Mouse (Mus musculus) right cerebral cortex, postnatal 4 days (tissue): ENCODE measurements around the gene Grhpr.
"Not testable (repeated sequence)": the region's sequence is repeated elsewhere in the genome, so short reads cannot be mapped to it uniquely, and the experiment has no call there.

ENCODE experiments used
- DNase-seq: peaks from one replicate; pipeline ENCODE4 v3.0.0-alpha.2; 2022

Gene Grhpr

DNA sequence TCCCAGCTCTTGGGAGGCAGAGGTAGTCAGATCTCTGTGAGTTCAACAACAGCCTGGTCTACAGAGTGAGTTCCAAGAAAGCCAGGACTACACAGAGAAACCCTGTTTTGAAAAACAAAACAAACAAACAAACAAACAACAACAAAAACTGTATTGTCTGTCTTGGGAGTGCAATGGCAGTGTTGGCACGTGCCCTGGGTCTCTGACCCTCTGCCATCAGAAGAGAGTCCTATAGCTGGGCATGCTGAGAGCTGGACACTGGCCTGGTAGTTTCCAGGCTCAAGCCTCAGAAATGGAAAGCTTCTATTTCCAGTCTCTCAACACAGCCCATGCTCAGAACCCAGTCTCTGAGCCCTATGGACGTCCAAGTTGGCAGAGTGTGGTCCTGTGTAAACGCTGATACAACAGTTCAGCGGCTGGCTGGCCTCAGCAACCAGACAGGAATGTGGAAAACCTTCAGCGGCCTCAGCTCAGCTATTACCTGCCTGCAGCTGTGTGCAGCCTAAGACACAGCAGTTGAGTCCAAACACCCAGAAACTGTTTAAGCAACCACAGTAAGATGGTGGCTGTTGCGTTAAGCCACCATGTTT is 5.1 kb upstream of the Grhpr start:
- DNase-seq = no peak

DNA sequence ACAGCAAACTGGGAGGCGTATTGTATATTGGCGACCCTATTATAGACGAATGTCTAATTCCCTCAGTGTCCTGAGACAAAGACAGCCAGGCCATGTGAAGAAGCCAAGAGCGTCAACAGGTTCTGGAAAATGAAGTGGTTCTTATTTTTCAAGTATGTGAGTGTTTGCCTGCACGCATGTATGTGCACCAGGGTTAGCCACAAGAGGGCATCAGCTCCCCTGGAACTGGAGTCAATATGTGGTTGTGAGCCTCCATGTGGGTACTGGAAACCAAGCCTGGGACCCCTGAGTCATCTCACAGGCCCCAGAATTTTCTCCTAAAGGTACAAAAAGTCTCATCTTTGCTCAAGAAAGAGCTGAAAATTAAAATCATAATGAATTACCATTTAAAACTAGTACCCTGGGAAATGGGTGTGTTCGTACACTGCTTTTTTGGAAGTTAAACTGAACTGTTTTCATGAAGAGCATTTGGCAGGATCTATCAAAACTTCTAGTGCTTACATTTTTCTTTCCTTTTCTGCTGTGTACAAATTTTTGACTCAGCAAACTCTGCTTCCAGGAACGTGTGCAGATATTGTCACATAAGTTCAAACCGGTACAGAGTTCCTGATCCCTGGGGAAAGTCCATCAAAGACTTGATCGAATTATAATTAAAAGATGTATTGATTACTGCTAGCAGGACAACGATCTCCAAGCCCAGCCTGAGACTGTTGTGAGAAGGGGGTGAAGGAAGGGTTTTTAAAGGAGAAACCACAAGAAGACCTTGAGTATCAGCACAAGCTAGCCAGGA is 4.1 kb upstream of the Grhpr start:
- DNase-seq = no peak

DNA sequence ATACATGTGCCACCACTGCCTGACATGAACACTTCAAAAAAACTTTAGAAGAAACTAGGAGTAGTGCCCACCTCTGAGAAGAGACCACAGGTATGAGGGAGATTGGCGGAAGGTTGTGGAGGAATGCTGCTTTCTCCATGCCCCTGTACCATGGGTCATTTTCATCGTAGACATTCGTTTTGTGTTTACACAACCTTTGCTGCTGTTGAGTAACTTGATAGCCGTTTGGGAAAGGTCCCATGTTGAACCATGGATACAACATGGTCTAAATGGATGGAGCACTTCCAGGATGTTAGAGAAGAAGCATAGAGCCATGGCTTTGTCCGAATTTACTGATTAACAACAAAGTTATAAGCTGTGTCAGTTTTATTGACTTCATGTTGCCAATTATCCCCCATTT is 3.0 kb upstream of the Grhpr start:
- DNase-seq = no peak

DNA sequence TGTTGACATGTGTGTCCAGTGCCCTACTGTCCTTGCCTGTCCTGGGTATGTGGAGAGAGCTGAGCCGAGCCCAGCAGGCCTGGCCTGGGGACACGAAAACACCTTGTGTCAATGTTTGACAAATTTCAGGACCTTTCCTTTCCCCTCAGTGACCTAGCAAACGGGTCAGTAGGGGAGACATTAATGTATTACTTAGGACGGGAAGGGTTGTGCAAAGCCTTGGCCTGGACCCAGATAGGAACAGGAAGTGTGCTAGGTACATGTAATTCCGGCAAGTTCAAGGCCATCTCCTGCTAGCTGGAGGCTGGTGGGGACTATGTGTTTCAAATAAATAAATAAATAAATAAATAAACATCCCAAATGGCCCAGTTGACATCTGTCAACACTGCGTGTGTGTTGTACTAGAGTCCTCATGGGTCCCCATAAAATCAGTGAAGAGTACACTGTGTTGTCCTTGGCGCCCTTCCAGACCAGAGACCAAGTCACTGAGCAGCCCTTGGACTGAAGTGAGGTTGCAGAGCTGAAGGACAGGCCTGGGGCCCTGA is 1.3 kb upstream of the Grhpr start:
- no peak for DNase-seq

DNA sequence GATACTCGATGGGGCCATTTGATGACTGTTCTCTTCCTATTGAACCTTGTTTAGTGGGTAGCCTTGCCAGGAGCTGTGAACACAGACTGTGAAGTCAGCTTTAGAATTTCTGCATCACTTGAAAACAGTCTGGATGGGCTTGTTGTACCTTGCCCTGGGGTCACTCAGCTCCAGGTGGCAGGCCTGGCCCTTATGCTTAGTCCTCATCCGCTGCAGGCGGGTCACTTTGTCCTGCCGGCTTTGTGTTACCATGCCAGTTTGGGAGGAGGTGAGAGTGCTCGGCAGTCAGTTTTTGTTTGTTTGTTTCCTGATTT is 736 bp downstream of the Grhpr start:
- DNase-seq = no peak

DNA sequence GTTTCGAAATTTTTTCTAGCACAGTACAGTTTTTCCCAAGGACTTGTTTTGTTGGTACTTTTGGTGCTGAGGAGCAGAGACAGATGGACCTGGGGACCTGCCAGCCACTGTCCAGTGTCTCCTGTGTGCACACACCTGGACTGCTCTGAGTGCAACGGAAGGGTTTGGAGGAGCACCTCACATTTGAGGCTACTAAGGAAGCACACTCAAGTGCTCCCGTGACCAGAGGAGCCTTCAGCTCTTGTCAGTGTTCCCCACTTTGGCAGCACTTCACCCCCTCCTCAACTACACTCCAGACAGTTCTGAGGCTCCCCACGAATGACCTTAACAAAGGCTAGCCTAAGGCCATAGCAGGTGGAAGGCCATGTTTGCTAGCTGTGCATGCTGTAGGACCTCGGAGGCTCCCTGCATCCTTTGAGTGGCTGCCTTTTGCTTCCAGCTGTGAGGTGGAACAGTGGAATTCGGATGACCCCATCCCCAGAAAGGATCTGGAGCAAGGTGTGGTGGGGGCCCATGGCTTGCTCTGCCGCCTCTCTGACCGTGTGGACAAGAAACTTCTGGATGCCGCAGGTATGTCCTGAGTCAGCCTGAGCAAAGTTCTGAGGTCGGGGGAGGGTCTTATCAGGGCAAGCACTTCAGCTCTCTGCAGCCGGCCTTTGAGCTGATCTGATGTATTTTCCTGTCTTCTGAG is 1.4 kb downstream of the Grhpr start:
- no peak for DNase-seq

DNA sequence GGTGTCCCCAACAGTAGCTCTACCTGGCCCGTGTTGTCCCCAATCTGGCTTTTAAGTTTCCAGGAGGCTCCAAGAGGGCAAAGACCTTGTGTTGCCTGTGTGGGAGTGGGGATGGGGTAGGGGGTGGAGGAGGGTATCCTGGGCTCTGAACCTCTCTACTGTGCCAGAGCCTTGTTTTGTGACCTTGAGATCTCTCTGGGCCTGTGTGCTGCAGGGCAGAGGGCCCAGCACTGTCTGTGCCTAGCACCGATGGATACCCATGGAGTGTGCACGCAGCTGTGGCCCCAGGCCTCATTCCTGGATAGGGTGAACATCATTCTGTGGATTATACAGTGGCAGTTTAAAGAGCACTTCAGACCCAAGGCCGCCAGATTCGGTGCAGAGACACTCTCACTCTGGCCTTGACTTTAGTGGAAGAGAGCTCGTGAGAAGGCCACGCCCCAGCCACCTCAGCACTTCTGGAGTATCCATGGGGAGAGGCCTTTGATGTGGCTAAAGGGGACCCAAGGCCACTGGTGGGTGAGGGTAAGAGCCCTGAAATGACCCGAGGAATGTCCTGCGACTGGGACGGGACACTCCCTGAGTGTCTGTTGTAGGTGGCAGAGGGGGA is 2.0 kb downstream of the Grhpr start:
- DNase-seq = no peak

DNA sequence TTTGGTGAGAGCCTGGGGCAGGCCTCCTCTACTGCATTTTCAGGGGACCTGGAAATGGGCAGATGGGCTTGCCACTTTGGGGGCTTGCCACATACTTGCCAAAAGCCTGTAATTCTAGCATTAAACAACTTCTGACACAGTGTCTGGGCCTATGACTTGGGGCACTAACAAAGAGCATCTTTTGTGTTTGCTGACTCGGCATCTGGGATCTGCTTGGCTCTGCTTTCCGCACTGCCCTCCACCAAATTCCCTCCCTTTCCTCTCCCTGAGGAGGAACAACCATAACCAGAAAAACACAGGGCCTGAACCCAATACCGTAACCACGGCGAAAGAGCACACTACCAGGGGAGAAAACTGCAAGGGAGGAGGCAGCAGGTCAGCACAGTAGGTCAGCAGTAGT is 9.4 kb downstream of the Grhpr start:
- no peak for DNase-seq

DNA sequence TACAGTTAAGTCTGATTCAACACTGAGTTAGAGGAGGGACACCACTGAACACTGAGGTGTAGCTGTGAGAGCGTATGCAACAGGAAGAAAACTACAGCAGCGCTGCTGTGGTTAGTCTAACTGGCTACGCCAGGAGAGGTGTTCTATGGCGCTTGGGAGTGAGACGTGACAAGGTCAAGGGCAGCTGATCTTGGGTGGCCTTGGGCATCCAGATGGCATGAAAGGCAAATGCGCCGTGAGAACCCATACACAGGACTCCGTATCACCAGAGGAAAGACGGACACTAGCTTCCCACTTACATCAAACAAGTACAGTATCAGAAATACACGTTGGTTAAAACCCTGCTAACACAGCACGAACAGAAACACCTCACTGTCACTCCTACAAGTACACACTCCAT is 11.1 kb downstream of the Grhpr start:
- not testable (repeated sequence) for DNase-seq

DNA sequence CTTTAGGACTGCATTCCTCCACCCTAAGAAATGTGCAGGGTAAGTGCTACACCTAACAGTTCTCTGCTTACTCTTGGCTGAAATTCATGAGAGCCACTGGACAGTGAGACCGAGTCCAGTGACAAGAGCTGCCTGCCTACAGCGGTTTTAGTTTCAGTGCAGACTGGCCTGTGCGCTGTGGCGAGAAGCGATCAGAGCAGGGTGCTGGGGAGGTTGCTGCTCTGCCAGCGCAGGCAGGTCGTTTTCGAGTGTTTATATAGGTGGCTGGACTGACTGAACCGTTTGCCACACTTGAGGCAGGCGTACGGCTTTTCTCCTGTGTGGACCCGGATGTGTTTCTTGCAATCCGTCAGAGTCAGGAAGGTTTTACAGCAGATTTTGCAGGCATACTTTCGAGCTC is 12.0 kb downstream of the Grhpr start:
- DNase-seq = not testable (repeated sequence)

DNA sequence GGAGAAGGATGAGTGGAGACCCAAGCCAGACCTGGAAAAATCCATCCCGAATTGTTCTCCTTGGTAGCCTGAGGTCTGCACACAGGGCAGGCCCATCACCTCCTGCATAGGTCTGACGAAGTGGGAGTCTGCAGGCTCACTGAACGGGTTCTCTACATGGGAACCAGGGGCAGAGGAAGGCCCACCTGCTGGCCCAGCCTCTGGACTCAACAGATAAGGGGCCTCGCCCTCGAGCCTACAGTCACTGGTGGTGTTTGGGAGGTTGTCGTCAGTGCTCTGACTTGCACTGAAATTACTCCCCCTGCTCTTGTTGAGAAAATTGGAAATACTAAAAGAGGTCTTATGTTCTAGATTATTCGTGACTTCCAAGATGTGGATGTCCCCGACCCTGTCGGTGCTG is 12.7 kb downstream of the Grhpr start:
- DNase-seq = no peak

DNA sequence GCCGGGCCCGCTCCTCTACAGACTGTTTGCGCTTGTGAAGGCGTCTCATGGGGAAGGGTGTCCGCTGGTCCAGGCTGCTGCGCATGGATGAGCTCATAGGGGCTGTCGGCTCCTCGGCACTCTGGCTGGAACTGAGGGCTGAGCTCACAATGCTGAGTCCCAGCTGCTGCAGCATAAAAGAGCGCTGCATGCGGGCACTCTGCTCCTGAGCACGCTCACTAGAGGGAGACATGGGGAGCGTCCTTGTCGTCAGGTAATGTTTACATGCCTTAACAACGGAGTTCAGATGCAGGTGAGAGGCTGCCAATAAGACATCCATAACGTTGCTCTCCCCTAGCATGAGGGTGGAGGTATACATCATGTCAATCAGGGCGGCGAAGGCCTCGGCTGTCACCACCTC is 13.6 kb downstream of the Grhpr start:
- no peak for DNase-seq

DNA sequence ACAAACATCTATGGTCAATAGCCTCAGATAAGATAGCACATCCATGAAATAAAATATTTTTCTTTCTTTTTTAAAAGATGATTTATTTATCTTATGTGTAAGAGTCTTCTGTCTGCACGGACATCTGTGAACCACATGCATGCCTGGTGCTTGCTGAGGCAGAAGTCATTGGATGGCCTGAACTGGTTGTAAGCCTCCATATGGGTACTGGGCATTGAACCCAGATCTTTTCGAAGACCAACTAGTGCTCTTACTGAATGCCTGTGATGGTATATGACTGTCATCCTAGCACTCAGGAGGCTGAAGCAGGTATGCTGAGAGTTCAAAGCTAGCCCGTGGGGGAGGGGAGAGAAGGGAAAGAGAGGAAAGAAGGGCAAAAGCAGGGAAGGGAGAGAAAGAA is 16.9 kb downstream of the Grhpr start:
- no peak for DNase-seq

DNA sequence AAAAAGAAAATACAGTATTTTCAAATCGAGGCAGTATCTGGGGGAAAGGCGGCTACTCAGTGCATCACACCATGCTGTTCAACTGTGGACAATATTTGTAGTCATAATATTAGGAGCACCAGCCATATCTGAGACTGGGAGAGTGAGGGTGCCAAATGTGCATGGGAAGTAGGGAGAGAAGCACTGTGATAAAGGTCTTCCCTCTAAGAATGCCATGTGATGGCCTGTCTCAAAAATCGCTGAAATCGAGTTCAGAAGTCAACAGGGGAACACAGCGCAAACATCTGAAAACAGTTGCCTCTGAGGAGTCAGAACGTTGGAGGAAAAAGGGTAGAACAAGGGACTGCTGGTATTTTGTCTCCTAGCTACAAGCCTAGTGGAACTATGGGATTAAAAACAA is 18.8 kb downstream of the Grhpr start:
- no peak for DNase-seq

DNA sequence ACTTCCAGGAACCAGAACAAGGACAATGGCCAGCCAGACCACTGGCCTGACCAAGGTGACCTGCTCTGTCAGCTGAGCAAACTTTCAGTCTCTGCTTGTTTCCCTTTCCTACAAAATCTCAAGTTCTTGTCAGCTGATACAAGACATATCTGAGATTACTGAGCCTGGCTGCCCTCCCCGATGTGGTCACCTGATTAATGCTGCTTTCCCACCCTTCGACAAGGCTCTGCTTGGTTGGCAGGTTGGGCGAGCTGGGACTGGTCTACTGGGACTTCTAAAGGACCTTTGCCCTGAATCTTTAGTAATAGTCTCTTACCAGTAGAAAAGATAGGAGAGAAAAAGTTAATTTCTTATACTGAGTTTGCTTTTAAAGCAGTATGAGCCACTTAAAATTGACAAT is 24.3 kb downstream of the Grhpr start:
- DNase-seq = no peak

DNA sequence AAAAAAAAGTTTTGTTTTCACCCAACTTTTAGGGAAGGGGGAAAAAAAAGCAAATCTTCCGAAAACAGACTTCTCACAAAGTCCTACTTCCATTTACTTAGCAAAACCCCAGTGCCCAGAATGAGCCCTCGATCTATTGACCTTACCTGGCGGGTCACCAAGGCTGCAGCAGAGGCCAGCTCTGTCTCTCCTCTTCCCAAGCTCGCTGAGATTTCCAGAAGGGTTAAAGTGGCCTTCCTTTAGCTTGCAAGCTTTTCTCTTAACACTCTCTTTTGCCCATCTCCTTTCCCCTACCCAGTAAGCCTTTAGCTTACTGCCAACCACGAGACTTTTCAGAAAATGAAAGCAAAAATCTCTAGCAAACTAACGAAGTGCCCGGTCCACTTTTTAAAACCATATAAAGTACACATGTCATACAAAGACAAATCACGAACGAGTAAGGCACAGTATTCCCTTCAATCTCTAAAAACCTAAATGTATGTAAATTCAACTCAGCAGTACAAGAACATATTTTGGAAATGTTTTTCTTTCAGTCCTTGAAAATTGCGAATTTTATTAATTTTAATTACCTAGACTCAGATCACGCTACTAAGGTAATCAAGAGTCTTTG is 29.7 kb downstream of the Grhpr start:
- no peak for DNase-seq

DNA sequence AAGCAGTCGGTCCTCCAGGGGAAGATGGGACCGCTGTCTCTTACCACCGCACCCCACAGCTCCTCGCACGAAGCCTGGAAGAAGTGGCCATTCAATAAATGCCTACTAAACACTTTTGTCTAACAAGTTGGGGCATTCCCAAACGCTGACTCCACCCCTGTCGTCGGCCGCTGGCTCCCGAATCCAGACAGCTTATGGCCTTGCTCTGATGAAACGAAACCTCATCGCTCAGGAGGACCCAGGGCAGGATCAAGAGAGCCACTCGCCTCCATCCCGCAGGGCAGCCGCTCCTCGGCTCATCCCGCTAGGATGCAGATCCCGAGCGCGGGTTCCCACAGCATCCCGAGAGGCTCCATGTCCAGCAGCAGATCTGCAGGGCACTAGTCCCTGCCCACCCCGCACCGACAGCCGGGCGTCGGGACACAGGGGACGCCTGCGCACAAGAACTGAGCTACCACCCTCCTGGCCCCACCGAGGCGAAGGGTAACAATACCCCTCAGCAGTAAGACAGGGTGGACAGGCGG is 30.4 kb downstream of the Grhpr start:
- DNase-seq = no peak

DNA sequence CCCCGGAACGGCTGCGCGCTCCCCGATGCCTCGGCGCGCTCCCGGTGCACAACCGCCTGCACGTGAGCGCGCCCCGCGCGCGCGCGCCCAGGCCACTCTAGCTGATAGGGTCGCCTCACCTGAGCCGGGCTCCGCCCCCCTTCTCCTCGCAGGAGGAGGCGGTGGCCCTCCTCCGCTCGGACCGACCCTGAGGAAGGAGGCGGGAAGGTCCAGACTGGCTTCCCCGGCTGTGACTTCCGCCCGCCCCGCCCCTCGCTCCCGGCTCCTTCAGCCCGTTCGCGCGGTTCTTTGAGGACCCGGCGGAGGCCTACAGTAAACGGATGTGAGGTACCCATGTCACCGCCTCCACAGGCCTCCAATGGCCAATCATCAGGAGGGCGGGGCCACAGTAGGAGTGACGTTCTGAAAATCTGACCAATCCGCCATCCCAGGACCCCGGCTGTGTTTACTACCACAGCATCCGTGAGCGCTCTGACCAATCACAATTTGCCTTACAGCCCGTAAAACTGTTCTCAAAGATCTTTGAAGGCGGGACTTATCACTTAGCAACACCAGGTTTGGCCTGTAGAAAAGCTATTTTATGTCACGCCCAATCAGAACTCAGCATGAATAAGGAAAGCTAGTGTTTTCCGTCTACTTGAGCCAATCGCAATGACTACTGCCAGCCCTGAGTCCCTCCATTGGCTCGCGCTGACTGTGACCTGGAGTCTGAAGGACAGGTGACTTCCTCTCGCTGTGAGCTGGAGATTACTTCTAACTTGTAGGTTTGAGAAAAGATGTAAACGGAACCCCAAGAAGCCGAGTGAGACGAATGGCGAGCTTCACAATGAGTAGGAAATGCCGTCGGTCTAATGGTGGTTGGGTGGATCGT is 31.1 kb downstream of the Grhpr start, which contains the start of gene Zbtb5:
TSS of gene Zbtb5 (minus strand) at position 308 of the 871 bp plus-strand sequence.
- peak; percentile 94 for DNase-seq

DNA sequence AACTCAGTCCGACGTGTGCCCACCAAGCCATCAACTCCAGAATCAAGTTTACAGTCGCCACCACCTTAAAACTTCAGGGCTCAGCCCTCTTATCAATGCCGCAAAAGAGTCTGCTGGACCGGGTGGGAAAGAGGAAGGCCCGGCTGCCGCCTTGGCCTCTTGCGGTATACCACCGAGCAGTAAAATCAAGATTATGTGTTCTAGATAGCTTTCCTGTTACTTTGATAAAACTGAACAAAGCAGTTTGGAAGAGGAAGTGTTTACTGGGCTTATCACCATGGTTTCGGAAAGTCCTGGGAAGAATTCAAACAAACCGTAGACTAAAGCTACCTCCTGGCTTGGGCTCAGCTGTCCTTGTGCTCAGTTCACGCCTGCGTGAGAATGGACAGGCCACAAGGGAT is 31.8 kb downstream of the Grhpr start:
- DNase-seq = no peak

DNA sequence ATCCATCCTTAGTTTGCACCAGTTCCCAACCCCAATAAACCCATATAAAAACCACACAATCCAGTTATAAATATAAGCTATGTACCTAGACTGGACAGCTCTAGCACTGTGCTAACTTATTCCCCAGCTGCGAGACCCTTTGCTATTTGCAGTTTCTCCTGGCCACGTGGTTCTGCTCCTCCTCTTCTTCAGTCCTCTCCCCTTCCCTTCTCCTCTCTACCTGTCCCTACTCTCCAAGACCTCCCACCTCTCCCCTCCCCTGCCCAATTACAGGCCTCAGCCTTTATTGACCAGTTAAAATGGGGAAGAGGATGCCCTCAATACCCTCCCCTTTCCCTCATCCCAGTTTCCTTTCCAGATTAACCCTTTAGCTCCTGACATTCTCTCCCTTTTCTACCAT is 32.3 kb downstream of the Grhpr start:
- DNase-seq = no peak

DNA sequence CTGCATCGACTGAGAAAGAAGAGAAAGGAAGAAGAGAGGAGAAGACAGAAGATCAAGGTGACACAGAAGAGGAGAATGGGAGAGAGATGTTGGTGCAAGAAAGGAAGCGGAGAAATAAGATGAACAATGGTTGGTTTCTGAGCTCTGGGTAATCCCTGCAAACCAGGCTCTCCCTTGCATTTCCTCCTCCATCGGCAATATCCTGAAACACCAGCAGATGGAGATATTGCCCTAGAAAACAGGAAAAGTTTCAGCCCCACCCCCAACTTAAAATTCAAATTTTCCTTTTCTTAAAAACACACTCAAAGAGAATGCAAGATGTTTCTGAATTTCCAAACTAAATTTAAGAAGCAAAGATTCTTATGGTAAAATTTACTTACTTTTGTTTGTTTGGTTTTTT is 34.4 kb downstream of the Grhpr start:
- DNase-seq = peak; percentile 65

DNA sequence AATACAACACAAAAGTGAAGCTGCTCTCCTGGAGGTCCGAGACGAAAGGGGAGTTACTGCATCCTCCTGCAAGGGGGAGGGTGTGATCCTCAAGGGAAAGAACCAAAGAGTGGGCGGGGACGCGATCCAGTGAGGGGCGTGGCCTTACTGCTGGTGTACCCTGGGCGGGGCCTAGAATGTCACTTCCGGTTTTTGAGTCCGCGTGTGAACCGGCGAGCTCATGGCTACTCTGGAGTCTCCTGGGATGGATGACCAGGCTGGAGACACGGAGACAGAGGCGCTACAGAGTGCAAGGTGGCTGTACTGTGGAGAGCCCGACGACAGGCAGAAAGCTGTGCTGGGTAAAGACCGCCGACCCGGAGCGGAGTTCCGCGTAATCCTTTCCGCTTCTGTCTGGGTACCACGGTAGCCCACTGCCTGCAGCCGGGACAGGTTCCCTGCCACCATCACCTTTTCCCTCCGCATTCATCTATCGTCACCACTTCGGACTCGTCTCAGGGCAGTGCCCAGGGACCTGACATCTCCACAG is 37.3 kb downstream of the Grhpr start, which contains the start of gene Polr1e:
TSS of gene Polr1e (plus strand) at position 132 of the 529 bp plus-strand sequence.
- DNase-seq = peak; percentile 75
